Mouse (Mus musculus): ENCODE data around the gene Nav2. TPM values are rescaled to one million over a fixed set of nuclear protein-coding genes. Genes with fewer than 3 reads are reported as not detected.

The Nav2 gene
- total and polyA plus RNA-seq, 3 experiments, result under 0.01 TPM; not detected in 2

DNA sequence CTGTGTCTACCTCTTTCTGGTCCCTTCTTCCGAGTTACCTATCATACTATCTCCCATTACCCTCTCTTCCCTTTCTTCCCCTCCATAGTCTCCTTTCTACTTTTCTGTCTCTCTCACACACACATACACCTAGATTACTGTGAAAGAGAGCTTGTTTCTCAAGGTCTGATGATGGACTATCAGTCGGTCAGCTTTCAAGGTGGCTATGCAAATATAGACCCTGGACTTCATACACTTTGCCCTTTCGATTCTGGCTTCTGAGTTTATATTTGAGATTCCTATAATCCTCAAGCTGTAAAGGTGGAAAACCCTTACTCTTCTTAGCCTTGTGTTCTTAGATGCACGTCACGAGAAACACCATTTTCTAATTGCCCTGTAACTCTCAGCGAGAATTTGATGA lies 515.4 kb downstream of the Nav2 start:
- Histone ChIP-seq H3K79me2 (replicated peaks; ENCODE audit: control insufficient read depth, extremely low read depth, insufficient read depth, poor library complexity, severe bottlenecking) (no peaks in the 10 kb centered on the region), H3K4me1 (ENCODE audit: control insufficient read depth in 1 of 2, insufficient read depth in 2 of 2) (0 out of 4 replicates have a peak, but pooled peaks cover 0 to under 1% of the 10 kb centered on the region in 2 experiments), H3K9ac (ENCODE audit: insufficient read depth, low read depth) (no peak overlapping the region), H3K9me3 (replicated peaks; ENCODE audit: low read length) (no peaks in the 10 kb centered on the region), H3K27me3 (replicated peaks) (peaks cover 54% of the 10 kb centered on the region), H3K36me3 (replicated peaks in 1 of 2; ENCODE audit: control insufficient read depth in 1 of 2, insufficient read depth in 1 of 2, low read length in 1 of 2) (no peaks in the 10 kb centered on the region), H3K4me3 (replicated peaks in 1 of 3; ENCODE audit: low read depth in 2 of 3, low read length in 2 of 3, poor library complexity in 1 of 3) (no peak overlapping the region), H3K27ac (ENCODE audit: insufficient read depth, low read depth) (no peak overlapping the region), H3K4me2 (ENCODE audit: insufficient read depth, low read depth, poor library complexity, severe bottlenecking) (no peak overlapping the region)
- in situ Hi-C loops (cut with MboI; ENCODE audit: low pct_ligation_motif_present, low pct_unique_long_range_greater_than_20kb, low sequenced_read_pairs), result loop anchor here (10.0 kb wide), 1 partner anchor 289 kb away; no protein-coding TSS in a partner anchor
- DNase-seq (ENCODE audit: extremely low read depth), result no peak
- dilution Hi-C loops (cut with MboI; ENCODE audit: extremely low pct_ligation_motif_present, extremely low pct_unique_long_range_greater_than_20kb, low sequenced_read_pairs), result no loop called here
- TF ChIP-seq IRF4 (IDR thresholded peaks at IDR 0.05; ENCODE audit: low read depth, low read length), result no peak
- TF ChIP-seq CTCF (conservative IDR thresholded peaks at IDR 0.05 in 1 of 2, IDR thresholded peaks at IDR 0.05 in 1 of 2; ENCODE audit: low read depth in 2 of 2, low read length in 2 of 2), result no peak
- TF ChIP-seq ETS1 (conservative IDR thresholded peaks at IDR 0.05; ENCODE audit: low read depth, low read length), result no peak
- no peak for TF ChIP-seq NELFE (IDR thresholded peaks at IDR 0.05; ENCODE audit: low read depth, low read length)
- TF ChIP-seq USF2 (conservative IDR thresholded peaks at IDR 0.05; ENCODE audit: low read depth, low read length), result no peak
- no peak for TF ChIP-seq MAZ (IDR thresholded peaks at IDR 0.05; ENCODE audit: low read depth, low read length)
- no peak for TF ChIP-seq TBP (conservative IDR thresholded peaks at IDR 0.05; ENCODE audit: low read depth, low read length)
- no peak for TF ChIP-seq KAT2A (IDR thresholded peaks at IDR 0.05; ENCODE audit: insufficient replicate concordance, low read length)
- TF ChIP-seq GABPA (IDR thresholded peaks at IDR 0.05; ENCODE audit: insufficient replicate concordance, low read depth, low read length), result no peak
- TF ChIP-seq MXI1 (IDR thresholded peaks at IDR 0.05; ENCODE audit: low read depth, low read length), result no peak

DNA sequence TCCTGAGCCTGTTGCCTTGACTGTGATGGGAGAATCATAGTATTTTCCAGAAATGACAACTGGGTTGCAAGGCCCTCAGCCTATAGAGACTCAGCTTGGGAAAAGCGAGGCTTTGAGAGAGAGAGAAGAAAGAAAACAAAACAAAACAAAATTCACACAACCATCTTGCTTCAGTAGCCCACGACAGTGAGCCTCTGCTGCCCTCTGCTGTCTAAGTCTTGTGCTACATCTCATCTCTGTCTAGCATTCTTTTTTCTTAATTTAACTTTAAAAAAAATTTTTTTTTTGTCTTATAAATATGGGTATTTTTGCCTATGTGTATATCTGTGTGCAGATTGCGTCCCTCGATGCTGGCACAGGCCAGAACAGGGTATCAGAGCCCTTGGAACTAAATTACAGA lies 517.5 kb downstream of the Nav2 start:
- H3K27ac ChIP-seq (ENCODE audit: insufficient read depth, low read depth), result no peak overlapping the region
- dilution Hi-C loops (cut with MboI; ENCODE audit: extremely low pct_ligation_motif_present, extremely low pct_unique_long_range_greater_than_20kb, low sequenced_read_pairs) (no loop called here), in situ Hi-C loops (cut with MboI; ENCODE audit: low pct_ligation_motif_present, low pct_unique_long_range_greater_than_20kb, low sequenced_read_pairs) (loop anchor here (10.0 kb wide), 1 partner anchor 291 kb away; no protein-coding TSS in a partner anchor)
- H3K36me3 ChIP-seq (replicated peaks in 1 of 2; ENCODE audit: control insufficient read depth in 1 of 2, insufficient read depth in 1 of 2, low read length in 1 of 2), result no peaks in the 10 kb centered on the region
- H3K4me2 ChIP-seq (ENCODE audit: insufficient read depth, low read depth, poor library complexity, severe bottlenecking), result no peak overlapping the region
- DNase-seq (ENCODE audit: extremely low read depth), result peak; percentile 24
- TF ChIP-seq POLR2A (IDR thresholded peaks at IDR 0.05; ENCODE audit: low read depth, low read length) (no peak), SMC3 (IDR thresholded peaks at IDR 0.05; ENCODE audit: low read depth, low read length) (peak; percentile 65), RAD21 (IDR thresholded peaks at IDR 0.05; ENCODE audit: low read depth, low read length) (peak; percentile 67), EP300 (IDR thresholded peaks at IDR 0.05; ENCODE audit: low read length) (no peak), NRF1 (IDR thresholded peaks at IDR 0.05; ENCODE audit: low read depth, low read length) (no peak), CTCF (conservative IDR thresholded peaks at IDR 0.05 in 1 of 2, IDR thresholded peaks at IDR 0.05 in 1 of 2; ENCODE audit: low read depth in 2 of 2, low read length in 2 of 2) (peak in 1 of 2 experiments; percentile 74; a peak in 3 of 4 replicates)
- no peaks in the 10 kb centered on the region for H3K9me3 ChIP-seq (replicated peaks; ENCODE audit: low read length)
- H3K4me3 ChIP-seq (replicated peaks in 1 of 3; ENCODE audit: low read depth in 2 of 3, low read length in 2 of 3, poor library complexity in 1 of 3), result no peak overlapping the region
- H3K9ac ChIP-seq (ENCODE audit: insufficient read depth, low read depth), result no peak overlapping the region
- peaks cover 3 to 6% of the 10 kb centered on the region in 2 experiments for H3K4me1 ChIP-seq (ENCODE audit: control insufficient read depth in 1 of 2, insufficient read depth in 2 of 2)
- peaks cover 35% of the 10 kb centered on the region for H3K27me3 ChIP-seq (replicated peaks)
- H3K79me2 ChIP-seq (replicated peaks; ENCODE audit: control insufficient read depth, extremely low read depth, insufficient read depth, poor library complexity, severe bottlenecking), result no peaks in the 10 kb centered on the region
